Mouse (Mus musculus) midbrain, embryonic 11.5 days (tissue): ENCODE data around the gene Tubb4a. TPM values are rescaled to one million over a fixed set of nuclear protein-coding genes. Genes with fewer than 3 reads are reported as not detected.
"Not testable (repeated sequence)": the region's sequence is repeated elsewhere in the genome, so short reads cannot be mapped to it uniquely, and the experiment has no call there.

ENCODE experiments used
- ATAC-seq: fragments of 200-750 bp; cut with Nextera tagmentation; 2 replicates; pipeline ENCODE4 v1.8.0; 2017; ENCODE audit warnings: moderate TSS enrichment, moderate library complexity; ENCODE audit not compliant: low FRiP score
- DNase-seq: peaks from one replicate; pipeline ENCODE4 v3.0.0; 2015; ENCODE audit warnings: low spot score; ENCODE audit errors: missing footprints
- H3K27ac ChIP-seq: fragments of 300-500 bp; sonication (generic); 2 replicates; pipeline ENCODE4 v1.5.1; 2014; ENCODE audit warnings: low read depth, low read length
- H3K27me3 ChIP-seq: fragments of 300-500 bp; sonication (generic); 2 replicates; pipeline ENCODE4 v1.6.1; 2014; ENCODE audit warnings: mild to moderate bottlenecking, low read length, moderate library complexity, mixed read lengths; ENCODE audit not compliant: control insufficient read depth, insufficient read depth
- H3K36me3 ChIP-seq: fragments of 300-500 bp; sonication (generic); 2 replicates; pipeline ENCODE4 v1.6.1; 2014; ENCODE audit warnings: mild to moderate bottlenecking, low read length, moderate library complexity, mixed read lengths; ENCODE audit not compliant: control insufficient read depth, insufficient read depth
- H3K4me1 ChIP-seq: fragments of 300-500 bp; sonication (generic); 2 replicates; pipeline ENCODE4 v1.6.1; 2014; ENCODE audit warnings: low read length; ENCODE audit not compliant: control insufficient read depth, insufficient read depth
- H3K4me2 ChIP-seq: fragments of 300-500 bp; sonication (generic); 2 replicates; pipeline ENCODE4 v1.6.1; 2014; ENCODE audit warnings: mild to moderate bottlenecking, moderate library complexity
- H3K4me3 ChIP-seq: fragments of 300-500 bp; sonication (generic); 2 replicates; pipeline ENCODE4 v1.5.1; 2014; ENCODE audit warnings: low read depth, low read length
- H3K9ac ChIP-seq: fragments of 300-500 bp; sonication (generic); 2 replicates; pipeline ENCODE4 v1.6.1; 2014; ENCODE audit warnings: low read length
- H3K9me3 ChIP-seq: fragments of 300-500 bp; sonication (generic); 2 replicates; pipeline ENCODE4 v1.6.1; 2016; ENCODE audit warnings: low read length; ENCODE audit not compliant: control insufficient read depth
- WGBS: fragments of 180-500 bp; shearing (Covaris S2); extraction: QIAGEN DNeasy Blood & Tissue Kit; methylation state at CpG from one replicate; pipeline ENCODE4 v1.1.7; 2014; 5-methylcytosine and 5-hydroxymethylcytosine counted together
- polyA plus RNA-seq: library from polyadenylated mRNA; unstranded; fragments of >200 nt; fragmentation: Nextera tagmentation; extraction: Ambion mirVana; gene quantifications from 2 replicates; pipeline ENCODE4 v1.2.1, GENCODE M21; 2014

Tubb4a gene
- 167 and 171 TPM in 2 replicates for polyA plus RNA-seq

- DNase-seq (peak; percentile 95), ATAC-seq (peak; percentile 92)
- H3K9ac ChIP-seq = peak within 1 kb of the TSS; percentile 75
- peaks cover 6% of the 10 kb centered on the region; the same call in 1 of the 2 replicates for H3K4me1 ChIP-seq
- H3K4me2 ChIP-seq = peak within 1 kb of the TSS; percentile 63
- H3K36me3 ChIP-seq = no peaks in the 10 kb centered on the region
- peak within 1 kb of the TSS; percentile 49 for H3K4me3 ChIP-seq
- H3K9me3 ChIP-seq = no peaks in the 10 kb centered on the region
- WGBS = under 1% methylated on average over 31 of the region's 31 CpGs
- peak within 1 kb of the TSS; percentile 68 for H3K27ac ChIP-seq
- H3K27me3 ChIP-seq = no peaks in the 10 kb centered on the region
These were observed at the start of gene Tubb4a for GRCm38 (mm10) chr17:57087049-57087832. Gene Tubb4a, minus strand, starts transcription at chr17:57087782.

- H3K27ac ChIP-seq = no peak overlapping the region
- H3K27me3 ChIP-seq = no peaks in the 10 kb centered on the region
- no peak overlapping the region for H3K9ac ChIP-seq
- no peaks in the 10 kb centered on the region for H3K9me3 ChIP-seq
- H3K4me2 ChIP-seq = no peak overlapping the region
- no peaks in the 10 kb centered on the region for H3K36me3 ChIP-seq
- WGBS = 75% methylated on average over 3 of the region's 3 CpGs
- no peak overlapping the region for H3K4me3 ChIP-seq
- no peaks in the 10 kb centered on the region for H3K4me1 ChIP-seq
- no peak for ATAC-seq
- no peak for DNase-seq
These were observed 48.1 kb upstream of the Tubb4a start for GRCm38 (mm10) chr17:57135635-57136034.

- H3K4me2 ChIP-seq = no peak overlapping the region
- H3K4me1 ChIP-seq = no peaks in the 10 kb centered on the region
- no peak overlapping the region for H3K9ac ChIP-seq
- no peaks in the 10 kb centered on the region for H3K36me3 ChIP-seq
- H3K27me3 ChIP-seq = no peaks in the 10 kb centered on the region
- H3K27ac ChIP-seq = no peak overlapping the region
- no peak overlapping the region for H3K4me3 ChIP-seq
- ATAC-seq (no peak), DNase-seq (no peak)
- no peaks in the 10 kb centered on the region for H3K9me3 ChIP-seq
- WGBS = 85% methylated on average over 2 of the region's 2 CpGs
These were observed 47.1 kb upstream of the Tubb4a start for GRCm38 (mm10) chr17:57134693-57135092.

- not testable (repeated sequence) for H3K36me3 ChIP-seq, DNase-seq
These were observed 46.4 kb upstream of the Tubb4a start for GRCm38 (mm10) chr17:57134021-57134420.

DNA sequence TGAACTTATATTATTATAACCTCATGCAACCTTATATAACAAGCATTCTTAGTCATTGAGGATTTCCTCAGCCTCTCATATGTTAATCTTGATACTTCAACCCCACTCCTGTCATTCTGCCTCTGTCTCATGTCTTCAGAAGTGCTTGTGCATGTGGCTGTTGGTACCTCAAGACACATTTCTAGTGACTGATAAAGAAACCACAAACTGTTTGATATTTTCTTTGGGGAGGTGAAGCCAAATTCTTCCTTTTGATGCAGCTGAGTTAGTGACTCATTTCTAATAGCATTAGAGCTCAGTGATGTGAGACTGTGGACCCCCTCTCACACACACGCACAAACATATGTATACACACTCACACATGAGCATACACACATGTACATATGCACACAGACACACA is 44.2 kb upstream of the Tubb4a start:
- no peak for ATAC-seq
- H3K9ac ChIP-seq = no peak overlapping the region
- no peak overlapping the region for H3K4me2 ChIP-seq
- no peak for DNase-seq
- no peaks in the 10 kb centered on the region for H3K27me3 ChIP-seq
- 93% methylated on average over 1 of the region's 1 CpGs for WGBS
- no peak overlapping the region for H3K27ac ChIP-seq
- H3K4me3 ChIP-seq = no peak overlapping the region
- no peaks in the 10 kb centered on the region for H3K9me3 ChIP-seq
- H3K36me3 ChIP-seq = no peaks in the 10 kb centered on the region
- H3K4me1 ChIP-seq = no peaks in the 10 kb centered on the region

More at GRCm38 (mm10) chr17:57134021-57134420, 46.4 kb upstream of the Tubb4a start:
- not testable (repeated sequence) for H3K27ac ChIP-seq, H3K9ac ChIP-seq, H3K4me1 ChIP-seq, H3K9me3 ChIP-seq, ATAC-seq, H3K4me2 ChIP-seq, H3K27me3 ChIP-seq, H3K4me3 ChIP-seq
- WGBS = 19% methylated on average over 3 of the region's 3 CpGs

GRCm38 (mm10) chr17:57125853-57126622 is 38.5 kb upstream of the Tubb4a start:
- WGBS = 71% methylated on average over 3 of the region's 3 CpGs
- H3K27me3 ChIP-seq = no peaks in the 10 kb centered on the region
- no peak overlapping the region for H3K4me3 ChIP-seq
- H3K36me3 ChIP-seq = no peaks in the 10 kb centered on the region
- H3K9ac ChIP-seq = no peak overlapping the region
- no peak for ATAC-seq
- no peak overlapping the region for H3K27ac ChIP-seq
- H3K4me2 ChIP-seq = no peak overlapping the region
- H3K9me3 ChIP-seq = no peaks in the 10 kb centered on the region
- no peaks in the 10 kb centered on the region for H3K4me1 ChIP-seq
- DNase-seq = no peak

GRCm38 (mm10) chr17:57124792-57125191 is 37.2 kb upstream of the Tubb4a start:
- no peaks in the 10 kb centered on the region for H3K36me3 ChIP-seq
- H3K27ac ChIP-seq = no peak overlapping the region
- no peak overlapping the region for H3K4me3 ChIP-seq
- no peaks in the 10 kb centered on the region for H3K27me3 ChIP-seq
- no peak overlapping the region for H3K9ac ChIP-seq
- WGBS = 90% methylated on average over 4 of the region's 4 CpGs
- no peaks in the 10 kb centered on the region for H3K9me3 ChIP-seq
- DNase-seq (no peak), ATAC-seq (no peak)
- H3K4me2 ChIP-seq = no peak overlapping the region
- H3K4me1 ChIP-seq = no peaks in the 10 kb centered on the region

GRCm38 (mm10) chr17:57123192-57124118 is 35.9 kb upstream of the Tubb4a start:
- Histone ChIP-seq H3K9me3 (no peaks in the 10 kb centered on the region), H3K36me3 (no peaks in the 10 kb centered on the region), H3K9ac (no peak overlapping the region), H3K4me2 (no peak overlapping the region), H3K4me3 (no peak overlapping the region), H3K27me3 (no peaks in the 10 kb centered on the region), H3K4me1 (no peaks in the 10 kb centered on the region), H3K27ac (no peak overlapping the region)
- WGBS = 87% methylated on average over 11 of the region's 11 CpGs
- no peak for DNase-seq
- ATAC-seq = no peak
